Mouse (Mus musculus) ovary, adult 18-20 months (tissue): ENCODE data around the gene Tmem151b.

ENCODE experiments used
- DNase-seq: peaks from one replicate; pipeline ENCODE4 v3.0.0; 2022; ENCODE audit warnings: low spot score, mixed read lengths

Tmem151b gene

DNA sequence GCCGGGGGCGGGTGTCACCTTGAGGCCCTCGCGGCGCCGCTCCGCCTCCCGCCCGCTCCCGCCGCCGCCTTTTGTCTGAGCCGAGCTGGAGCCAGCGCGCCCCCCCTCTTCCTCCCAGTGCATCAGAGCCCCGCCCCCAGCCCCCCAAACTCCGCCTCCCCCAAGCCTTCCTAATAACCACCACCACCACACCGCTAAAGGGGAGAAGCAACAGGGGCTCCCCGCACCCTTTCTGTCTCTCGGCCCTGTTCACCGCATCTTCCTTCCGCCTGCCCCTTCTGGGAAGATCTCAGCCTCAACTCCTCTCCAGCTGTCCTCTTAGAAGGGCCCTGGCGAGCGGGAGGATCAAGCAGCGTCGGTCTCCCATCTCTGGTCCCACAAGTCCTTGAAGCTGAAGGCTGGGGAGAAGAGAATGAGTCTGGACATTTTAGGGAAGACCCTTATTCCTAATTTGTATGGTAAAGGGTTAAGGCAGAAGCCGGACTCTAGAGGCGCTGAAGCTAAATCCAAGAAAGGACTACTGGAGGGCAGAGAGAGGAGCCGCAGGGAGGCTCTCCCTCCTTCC, at the start of gene Tmem151b:
Gene Tmem151b (minus strand): TSS at position 61 of the 565 bp plus-strand sequence.
- DNase-seq, result no peak

DNA sequence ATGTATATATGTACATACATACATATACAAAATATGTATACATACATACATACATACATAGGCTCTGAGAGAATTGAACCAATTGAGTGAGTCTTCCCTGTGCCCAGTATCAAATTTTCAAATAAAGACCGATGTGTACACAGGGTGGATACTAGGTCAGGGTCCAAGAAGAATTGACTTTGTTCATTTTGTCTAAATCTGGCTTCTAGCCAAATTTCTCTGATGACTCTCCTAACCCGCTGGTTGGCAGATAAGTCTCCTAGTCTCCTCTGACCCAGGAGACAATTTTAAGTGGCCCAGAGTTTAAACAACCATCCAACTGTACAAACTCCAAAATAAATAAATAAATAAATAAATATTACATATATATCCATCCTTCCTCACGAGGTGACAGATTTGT, 49.4 kb upstream of the Tmem151b start:
- DNase-seq, result no peak

GRCm38 (mm10) chr17:45598376-45598775, 48.9 kb upstream of the Tmem151b start:
- no peak for DNase-seq

- DNase-seq, result no peak
Measured at GRCm38 (mm10) chr17:45597787-45598186, 48.3 kb upstream of the Tmem151b start.

DNA sequence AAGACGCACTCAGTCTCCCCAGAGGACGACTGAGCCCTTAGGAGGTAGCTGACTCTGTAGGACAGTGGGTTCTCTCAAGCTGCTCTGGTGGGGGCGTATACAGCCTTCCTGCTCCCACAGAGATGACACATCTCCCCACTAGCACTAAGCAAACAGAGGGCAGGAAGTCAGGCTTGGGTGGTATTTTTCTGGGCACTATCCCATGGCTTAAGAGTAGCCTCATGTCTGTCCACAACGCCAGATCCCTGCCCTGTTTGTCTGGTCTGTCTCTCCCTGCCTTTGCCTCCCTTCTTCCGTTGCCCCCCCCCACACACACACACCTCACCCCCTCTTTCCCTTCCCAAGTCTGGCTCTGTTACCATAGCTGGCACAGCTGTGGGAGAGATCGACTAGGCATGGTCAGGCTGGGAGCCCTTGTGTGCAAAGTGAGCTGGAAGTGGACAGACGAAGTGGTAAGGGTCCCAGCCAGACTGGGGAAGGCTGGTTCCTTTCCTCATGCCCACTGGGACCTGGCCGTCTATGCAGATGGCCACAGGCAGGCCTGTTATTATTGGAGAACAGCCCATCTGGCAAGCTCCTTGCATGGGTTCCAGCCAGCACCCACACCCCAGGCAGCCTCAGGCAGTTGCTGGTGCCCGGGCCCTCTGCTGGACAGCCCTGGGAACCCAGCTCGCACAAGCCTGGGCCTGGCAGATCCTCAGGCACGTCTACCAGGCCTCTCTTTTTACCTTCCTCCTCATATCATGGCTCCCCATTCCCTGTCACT, 47.3 kb upstream of the Tmem151b start:
- DNase-seq, result peak; percentile 80

DNA sequence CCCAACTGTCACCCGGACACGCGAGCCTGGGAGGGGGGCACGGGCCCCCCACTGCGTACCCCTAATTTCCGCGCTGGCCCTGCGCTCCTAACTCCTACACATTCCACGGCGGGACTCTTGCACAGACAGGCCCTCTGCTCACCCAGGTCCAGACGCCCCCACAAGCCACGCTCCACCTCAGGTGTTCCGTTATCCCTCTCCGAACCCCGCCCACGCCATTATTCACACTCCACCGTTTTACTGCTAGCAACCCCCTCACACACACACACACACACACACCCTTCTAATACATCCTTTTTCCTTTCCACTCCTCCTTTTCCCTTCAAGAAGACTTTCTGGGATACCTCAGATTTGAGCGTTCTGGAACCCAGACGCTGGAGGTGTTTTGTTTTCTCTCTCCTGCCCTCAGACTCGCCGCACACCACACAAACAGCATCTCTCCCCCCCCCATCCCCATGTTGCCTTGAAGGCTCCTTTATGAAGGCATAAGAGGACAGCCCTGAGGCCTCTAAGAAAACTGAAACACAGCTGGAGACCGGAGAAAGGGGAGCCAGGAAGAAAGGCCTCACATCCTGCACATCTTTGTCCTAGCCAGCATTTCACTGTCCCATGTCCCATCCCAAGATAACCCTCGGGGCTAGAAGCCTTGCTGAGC, 46.4 kb upstream of the Tmem151b start:
- DNase-seq, result no peak

DNA sequence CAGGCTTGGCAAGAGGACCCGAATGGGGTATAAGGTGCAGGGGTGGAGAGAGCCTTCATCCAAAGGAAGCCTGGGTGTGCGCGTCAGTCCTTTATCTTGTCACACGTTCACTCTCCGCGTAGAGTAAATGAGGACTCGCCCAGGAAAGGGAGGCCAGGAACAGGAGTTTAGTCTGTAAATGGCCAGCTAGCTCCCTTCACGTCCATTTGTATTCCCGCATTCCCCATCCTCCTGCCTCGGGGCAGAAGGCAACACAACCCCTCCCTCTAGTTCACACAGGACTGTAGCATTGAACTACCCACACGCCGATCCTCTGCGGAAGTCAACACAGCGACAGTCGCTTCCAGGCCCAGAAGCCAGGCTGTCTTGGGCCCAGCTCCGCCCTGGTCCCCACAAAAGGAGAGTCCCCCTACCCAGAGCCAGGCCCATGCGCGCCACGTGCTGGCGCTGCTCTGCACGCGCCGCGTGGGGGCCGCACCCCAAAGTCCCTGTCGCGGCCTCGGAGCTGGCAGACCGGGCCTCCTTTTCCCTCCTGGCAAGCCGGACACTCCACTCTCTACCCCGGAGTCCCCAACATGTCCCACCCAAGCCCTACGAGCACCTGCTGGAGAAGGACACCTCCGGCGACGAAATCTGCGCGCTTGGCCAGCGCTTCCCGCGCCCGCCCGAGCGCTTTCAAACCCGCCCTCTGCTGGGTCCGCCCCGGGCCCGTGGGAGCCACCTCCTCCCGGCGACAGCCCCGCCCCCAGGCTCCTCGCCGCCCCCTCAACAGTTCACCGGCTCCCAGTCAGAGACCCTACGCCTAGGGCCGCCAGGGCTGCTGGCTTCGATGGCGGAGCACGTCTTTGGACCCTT, 45.6 kb upstream of the Tmem151b start:
- DNase-seq, result peak; percentile 67

GRCm38 (mm10) chr17:45594195-45594594, 44.7 kb upstream of the Tmem151b start:
- no peak for DNase-seq

GRCm38 (mm10) chr17:45593479-45593878, 44.0 kb upstream of the Tmem151b start:
- DNase-seq, result no peak

- no peak for DNase-seq
Measured at GRCm38 (mm10) chr17:45592606-45593431, 43.3 kb upstream of the Tmem151b start.

DNA sequence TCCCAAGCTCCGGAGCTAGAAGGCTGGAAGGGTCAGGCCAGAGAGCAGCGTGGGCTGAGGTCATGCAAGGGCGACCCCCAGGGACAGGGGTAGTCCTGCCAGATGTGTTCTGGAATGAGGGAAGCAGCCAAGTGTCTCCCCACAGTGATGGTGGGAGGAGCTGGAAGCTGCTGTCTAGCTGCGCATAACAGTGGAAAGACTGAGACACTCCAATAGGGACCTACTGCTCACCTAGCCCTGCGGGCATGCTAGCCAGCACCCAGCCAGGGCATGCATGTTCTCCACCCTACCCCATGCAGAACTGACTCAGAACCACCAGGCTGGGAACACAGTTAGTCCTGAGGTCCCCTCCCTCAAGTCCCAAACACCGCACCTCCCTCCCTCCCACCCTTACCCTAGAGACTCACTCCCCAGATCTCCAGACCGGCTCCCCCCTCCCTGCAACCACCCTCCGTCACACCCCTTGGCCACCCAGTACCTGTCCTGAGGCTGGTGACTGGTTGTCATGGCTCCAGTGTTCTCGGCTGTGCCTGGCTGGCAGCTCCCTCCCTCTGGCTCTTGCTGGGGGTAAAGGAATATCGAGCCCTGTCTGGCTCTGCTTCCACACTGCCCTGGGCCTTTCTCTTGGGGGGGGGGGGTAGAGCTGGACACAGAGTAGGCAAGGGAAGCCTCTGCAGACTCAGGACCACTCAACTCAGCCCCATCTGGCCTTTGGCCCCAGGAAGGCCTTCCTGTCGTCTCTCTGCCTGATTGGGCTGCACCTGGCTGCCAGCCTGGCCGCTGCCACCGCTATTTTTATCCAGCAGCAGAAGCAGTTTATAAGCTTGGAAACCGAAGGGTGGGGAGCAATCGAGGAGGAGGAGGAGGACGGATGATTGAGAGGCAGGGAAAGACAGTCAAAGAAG, 42.5 kb upstream of the Tmem151b start:
- DNase-seq, result no peak

GRCm38 (mm10) chr17:45590410-45590809, 40.9 kb upstream of the Tmem151b start:
- no peak for DNase-seq

DNA sequence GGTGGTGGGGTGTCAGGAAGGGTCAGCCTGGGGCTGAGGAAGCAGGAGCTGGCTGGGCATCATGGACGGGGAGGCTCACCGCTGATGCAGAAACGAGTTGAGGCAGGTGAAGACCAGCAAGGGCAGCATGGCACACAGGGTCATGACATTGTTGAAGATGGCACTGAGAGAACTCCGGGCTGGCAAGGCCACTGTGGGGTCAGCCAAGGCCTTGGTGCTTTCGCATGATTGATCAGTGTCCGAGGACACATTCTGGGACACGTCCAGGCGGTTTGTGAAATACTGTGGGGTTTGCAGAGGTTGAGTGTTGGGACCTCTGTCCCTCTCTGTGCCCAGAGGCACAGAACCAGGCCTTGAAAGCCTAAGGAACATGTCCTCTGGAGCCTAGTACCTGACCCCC, 40.4 kb upstream of the Tmem151b start:
- DNase-seq, result no peak

DNA sequence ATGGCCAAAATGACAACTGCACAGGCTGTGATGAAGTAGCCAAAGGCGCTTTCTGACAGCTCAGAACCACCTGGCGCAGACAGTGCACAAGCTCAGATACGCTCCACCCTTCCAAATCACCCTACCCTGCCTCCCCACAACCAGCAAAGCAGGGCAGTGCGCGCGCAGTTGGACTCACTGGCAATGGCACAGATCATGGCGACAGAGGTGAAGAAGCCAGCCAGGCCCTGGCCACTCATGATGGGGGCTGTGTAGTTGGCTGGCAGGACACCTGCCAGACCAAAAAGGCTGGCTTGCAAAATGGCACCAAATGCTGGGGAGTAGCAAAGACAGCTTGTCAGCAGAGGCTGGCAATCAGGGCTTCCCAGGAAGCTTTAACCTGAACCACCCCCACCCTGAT, 39.8 kb upstream of the Tmem151b start:
- DNase-seq, result no peak

- no peak for DNase-seq
Measured at GRCm38 (mm10) chr17:45588370-45588769, 38.9 kb upstream of the Tmem151b start.

DNA sequence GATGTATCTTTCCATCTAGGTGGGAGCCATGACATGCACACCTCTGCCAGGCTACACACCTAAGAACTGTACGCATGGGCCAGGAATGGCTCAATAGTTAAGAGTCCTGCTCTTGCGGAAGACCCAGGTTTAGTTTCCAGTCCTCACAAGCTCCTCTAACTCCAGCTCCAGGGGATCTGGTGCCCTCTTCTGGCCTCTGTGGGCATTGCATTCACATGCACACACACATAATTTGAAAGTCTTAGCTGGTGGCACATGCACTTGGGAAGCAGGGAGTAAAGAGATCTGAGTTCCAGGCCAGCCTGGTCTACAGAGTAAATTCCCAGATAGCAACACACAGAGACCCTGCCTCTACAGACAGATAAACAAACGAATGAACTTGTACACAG, 37.0 kb upstream of the Tmem151b start:
- no peak for DNase-seq

- DNase-seq, result no peak
Measured at GRCm38 (mm10) chr17:45585725-45586448, 36.4 kb upstream of the Tmem151b start.

DNA sequence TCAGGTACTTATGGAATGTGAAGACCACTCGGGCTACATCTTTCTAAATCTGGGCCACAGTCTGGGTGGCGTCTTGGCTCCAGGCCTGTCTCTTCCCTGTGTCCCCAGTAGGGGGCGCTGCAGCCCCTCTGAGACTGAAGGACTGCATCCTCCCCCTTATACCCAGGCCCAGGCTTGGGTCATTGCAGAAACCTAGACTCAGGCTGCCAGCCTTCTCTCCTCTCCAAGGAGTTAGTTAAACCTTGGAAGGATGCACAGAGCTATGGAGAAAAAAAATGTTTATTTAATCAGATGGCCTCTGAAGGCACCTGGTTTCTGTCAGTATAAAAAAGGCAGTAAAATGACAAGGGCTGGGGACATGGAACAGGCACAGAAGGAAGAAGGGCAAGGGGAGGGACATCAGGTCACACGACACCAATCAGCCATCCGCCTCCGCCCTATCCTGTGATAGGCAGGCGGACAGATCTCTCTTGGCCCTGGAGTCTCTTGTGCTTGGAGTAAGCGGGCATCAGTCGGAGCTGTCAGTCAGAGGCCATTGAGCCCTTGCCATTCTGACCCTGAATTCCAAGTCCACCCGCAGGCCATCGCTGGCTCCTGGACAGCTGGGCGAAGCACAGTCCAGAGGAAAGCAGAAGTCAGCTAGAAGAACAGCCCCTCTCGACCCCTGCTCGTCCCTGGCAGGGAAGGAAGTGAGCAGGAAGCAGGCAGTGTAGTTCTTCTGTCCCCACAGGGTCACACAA, 35.6 kb upstream of the Tmem151b start:
- DNase-seq, result no peak
